Mouse (Mus musculus): Measurements from ENCODE around the gene Cct7. TPM values are rescaled to one million over a fixed set of nuclear protein-coding genes. Genes with fewer than 3 reads are reported as not detected.

Gene Cct7
- total and polyA plus RNA-seq, 3 experiments: 84.3 to 281 (median 228) TPM

DNA sequence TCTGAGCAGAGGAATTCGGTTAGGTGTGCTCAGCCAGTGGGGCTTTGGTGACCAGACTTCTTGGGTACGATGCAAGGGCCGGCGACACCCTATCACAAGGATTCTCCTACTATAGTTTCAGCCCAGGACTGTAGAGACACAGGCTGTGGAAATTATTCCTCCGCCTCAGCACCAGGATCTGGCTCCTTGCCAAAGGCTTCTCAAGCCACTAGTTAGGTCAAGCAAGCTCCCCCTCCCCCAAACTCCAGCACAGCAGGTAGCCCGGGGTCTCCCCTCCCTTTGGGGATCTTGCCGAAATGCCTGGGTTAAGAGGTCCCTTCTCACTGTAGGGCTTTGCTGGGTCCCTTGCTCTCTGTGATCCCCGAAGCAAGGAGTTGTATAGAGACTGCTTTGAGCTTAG is 20.6 kb downstream of the Cct7 start:
- no peak for DNase-seq (ENCODE audit: low spot score)
- Histone ChIP-seq H3K4me3 (ENCODE audit: low read depth, low read length) (no peak overlapping the region), H3K9me3 (replicated peaks) (no peaks in the 10 kb centered on the region), H3K4me1 (ENCODE audit: insufficient read depth, low read depth, low read length) (no peaks in the 10 kb centered on the region; the same call in 1 of the 2 replicates), H3K27me3 (ENCODE audit: insufficient read depth, low read length) (peaks cover 34% of the 10 kb centered on the region), H3K36me3 (replicated peaks) (peaks cover 33% of the 10 kb centered on the region)
- ATAC-seq (ENCODE audit: extremely low read depth, insufficient number of reproducible peaks, low FRiP score, poor library complexity, severe bottlenecking): no peak
- TF ChIP-seq GATA2 (IDR thresholded peaks at IDR 0.05; ENCODE audit: borderline replicate concordance, low read depth, low read length): no peak
- no peak for TF ChIP-seq CTCF (IDR thresholded peaks at IDR 0.05; ENCODE audit: low read depth, low read length)
- no peak for TF ChIP-seq TAL1 (conservative IDR thresholded peaks at IDR 0.05; ENCODE audit: low read depth, low read length)
- TF ChIP-seq POLR2AphosphoS5 (IDR thresholded peaks at IDR 0.05; ENCODE audit: insufficient replicate concordance, low read depth, low read length): no peak
- TF ChIP-seq GATA1 (IDR thresholded peaks at IDR 0.05; ENCODE audit: borderline replicate concordance, low read length): no peak

DNA sequence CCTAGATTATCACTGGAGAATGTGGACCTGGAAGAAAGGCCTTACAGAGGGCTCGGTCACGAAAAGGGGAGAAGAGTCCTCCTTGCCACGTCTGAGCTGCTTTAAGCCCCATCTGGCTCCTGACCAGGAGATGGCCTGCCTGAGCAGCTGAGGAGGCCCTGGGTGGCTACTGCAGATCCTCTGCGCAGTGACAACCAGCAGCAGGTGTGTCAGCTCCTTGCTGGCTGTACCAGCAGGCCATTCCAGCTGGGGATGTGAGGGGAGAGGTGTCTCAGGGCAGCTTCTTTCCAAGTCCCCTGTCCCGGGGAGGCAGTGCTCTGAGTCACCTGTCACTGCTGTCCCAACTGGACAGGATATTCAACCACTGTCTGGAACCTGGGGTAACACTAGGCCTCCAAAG is 21.2 kb downstream of the Cct7 start:
- ATAC-seq (ENCODE audit: extremely low read depth, insufficient number of reproducible peaks, low FRiP score, poor library complexity, severe bottlenecking) (no peak), DNase-seq (ENCODE audit: low spot score) (no peak)
- Histone ChIP-seq H3K4me3 (ENCODE audit: low read depth, low read length) (no peak overlapping the region), H3K36me3 (replicated peaks) (peaks cover 27% of the 10 kb centered on the region), H3K4me1 (ENCODE audit: insufficient read depth, low read depth, low read length) (no peaks in the 10 kb centered on the region; the same call in none of the 2 replicates), H3K27me3 (ENCODE audit: insufficient read depth, low read length) (peaks cover 35% of the 10 kb centered on the region), H3K9me3 (replicated peaks) (no peaks in the 10 kb centered on the region)
- TF ChIP-seq CTCF (IDR thresholded peaks at IDR 0.05; ENCODE audit: low read depth, low read length): no peak
- no peak for TF ChIP-seq TAL1 (conservative IDR thresholded peaks at IDR 0.05; ENCODE audit: low read depth, low read length)
- TF ChIP-seq POLR2AphosphoS5 (IDR thresholded peaks at IDR 0.05; ENCODE audit: insufficient replicate concordance, low read depth, low read length): no peak
- no peak for TF ChIP-seq GATA2 (IDR thresholded peaks at IDR 0.05; ENCODE audit: borderline replicate concordance, low read depth, low read length)
- TF ChIP-seq GATA1 (IDR thresholded peaks at IDR 0.05; ENCODE audit: borderline replicate concordance, low read length): no peak

DNA sequence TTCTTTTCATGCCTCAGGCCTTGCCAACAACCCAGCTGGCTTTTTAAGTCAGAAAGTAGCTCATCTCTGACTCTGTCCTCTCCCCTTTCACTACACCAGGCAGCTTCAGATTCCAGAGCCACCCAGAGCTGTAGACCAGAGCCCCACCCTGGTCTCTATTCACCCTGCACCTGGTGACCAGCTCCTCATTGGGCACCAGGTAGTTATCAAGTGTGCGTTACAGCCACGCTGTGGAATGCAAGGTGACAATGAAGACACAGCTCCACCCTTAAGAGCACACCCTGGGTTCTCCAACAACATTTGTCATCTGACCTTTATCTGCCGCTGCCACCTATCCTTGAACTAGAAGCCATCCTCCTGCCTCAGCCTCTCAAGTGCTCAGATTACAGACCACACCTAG is 24.3 kb downstream of the Cct7 start:
- H3K4me3 ChIP-seq (ENCODE audit: low read depth, low read length): no peak overlapping the region
- H3K4me1 ChIP-seq (ENCODE audit: insufficient read depth, low read depth, low read length): no peaks in the 10 kb centered on the region; the same call in none of the 2 replicates
- no peaks in the 10 kb centered on the region for H3K9me3 ChIP-seq (replicated peaks)
- no peaks in the 10 kb centered on the region for H3K36me3 ChIP-seq (replicated peaks)
- TF ChIP-seq GATA1 (IDR thresholded peaks at IDR 0.05; ENCODE audit: borderline replicate concordance, low read length) (no peak), CTCF (IDR thresholded peaks at IDR 0.05; ENCODE audit: low read depth, low read length) (no peak), GATA2 (IDR thresholded peaks at IDR 0.05; ENCODE audit: borderline replicate concordance, low read depth, low read length) (no peak), POLR2AphosphoS5 (IDR thresholded peaks at IDR 0.05; ENCODE audit: insufficient replicate concordance, low read depth, low read length) (no peak), TAL1 (conservative IDR thresholded peaks at IDR 0.05; ENCODE audit: low read depth, low read length) (no peak)
- DNase-seq (ENCODE audit: low spot score): no peak
- ATAC-seq (ENCODE audit: extremely low read depth, insufficient number of reproducible peaks, low FRiP score, poor library complexity, severe bottlenecking): no peak
- peaks cover 50% of the 10 kb centered on the region for H3K27me3 ChIP-seq (ENCODE audit: insufficient read depth, low read length)

DNA sequence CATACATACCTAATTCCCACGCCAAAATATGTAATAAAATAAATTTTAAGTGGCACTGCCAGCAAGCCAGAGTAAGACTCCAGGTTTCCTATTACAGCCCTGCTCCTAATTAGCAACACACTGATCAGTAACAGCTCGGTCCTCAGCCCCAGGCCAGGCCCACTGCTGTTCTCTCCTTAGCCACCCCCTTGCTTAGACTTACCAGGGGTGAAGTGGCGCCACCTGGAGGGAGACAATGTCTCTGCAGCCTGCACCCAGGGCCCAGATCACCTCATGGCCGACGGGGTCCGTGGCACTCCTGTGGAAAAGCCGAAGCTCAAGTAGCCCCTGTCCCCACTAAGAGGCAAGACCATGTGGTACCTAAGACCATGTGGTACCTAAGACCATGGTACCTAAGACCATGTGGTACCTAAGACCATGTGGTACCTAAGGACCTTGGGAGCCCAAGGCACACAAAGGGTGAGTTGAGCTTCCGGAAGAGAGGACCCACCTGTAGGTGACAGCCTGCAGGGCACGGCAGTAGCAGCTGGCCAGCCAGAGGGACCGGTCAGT is 26.1 kb downstream of the Cct7 start:
- Histone ChIP-seq H3K36me3 (replicated peaks) (no peaks in the 10 kb centered on the region), H3K27me3 (ENCODE audit: insufficient read depth, low read length) (peaks cover 50% of the 10 kb centered on the region), H3K4me3 (ENCODE audit: low read depth, low read length) (no peak overlapping the region), H3K4me1 (ENCODE audit: insufficient read depth, low read depth, low read length) (no peaks in the 10 kb centered on the region; the same call in 1 of the 2 replicates), H3K9me3 (replicated peaks) (peaks cover 3% of the 10 kb centered on the region)
- TF ChIP-seq CTCF (IDR thresholded peaks at IDR 0.05; ENCODE audit: low read depth, low read length): peak; percentile 80
- TF ChIP-seq POLR2AphosphoS5 (IDR thresholded peaks at IDR 0.05; ENCODE audit: insufficient replicate concordance, low read depth, low read length): no peak
- no peak for TF ChIP-seq TAL1 (conservative IDR thresholded peaks at IDR 0.05; ENCODE audit: low read depth, low read length)
- no peak for TF ChIP-seq GATA2 (IDR thresholded peaks at IDR 0.05; ENCODE audit: borderline replicate concordance, low read depth, low read length)
- ATAC-seq (ENCODE audit: extremely low read depth, insufficient number of reproducible peaks, low FRiP score, poor library complexity, severe bottlenecking) (no peak), DNase-seq (ENCODE audit: low spot score) (peak; percentile 43)

DNA sequence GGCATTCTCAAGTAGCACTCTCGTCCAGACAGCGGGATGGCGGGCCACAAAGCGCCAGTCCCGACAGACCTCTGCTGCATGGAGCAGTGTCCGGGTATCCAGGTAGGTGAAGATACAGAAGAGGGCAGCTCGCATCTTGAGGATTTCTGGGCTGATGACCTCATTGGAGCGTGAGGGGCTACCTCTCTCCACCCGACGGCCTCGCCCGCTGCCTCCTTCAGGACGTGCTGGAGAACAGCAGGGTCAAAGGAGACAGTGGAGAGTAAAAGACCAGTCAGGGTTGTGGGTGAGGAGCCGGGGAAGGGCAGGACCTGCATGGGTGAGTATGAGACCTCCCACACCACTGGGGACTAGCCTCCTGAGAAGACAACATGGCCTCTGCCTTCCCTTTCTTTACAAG is 27.1 kb downstream of the Cct7 start:
- Histone ChIP-seq H3K4me3 (ENCODE audit: low read depth, low read length) (no peak overlapping the region), H3K9me3 (replicated peaks) (peaks cover 3% of the 10 kb centered on the region), H3K4me1 (ENCODE audit: insufficient read depth, low read depth, low read length) (no peaks in the 10 kb centered on the region; the same call in 1 of the 2 replicates), H3K27me3 (ENCODE audit: insufficient read depth, low read length) (peaks cover 40% of the 10 kb centered on the region), H3K36me3 (replicated peaks) (no peaks in the 10 kb centered on the region)
- DNase-seq (ENCODE audit: low spot score) (no peak), ATAC-seq (ENCODE audit: extremely low read depth, insufficient number of reproducible peaks, low FRiP score, poor library complexity, severe bottlenecking) (no peak)
- no peak for TF ChIP-seq TAL1 (conservative IDR thresholded peaks at IDR 0.05; ENCODE audit: low read depth, low read length)
- no peak for TF ChIP-seq GATA2 (IDR thresholded peaks at IDR 0.05; ENCODE audit: borderline replicate concordance, low read depth, low read length)
- TF ChIP-seq CTCF (IDR thresholded peaks at IDR 0.05; ENCODE audit: low read depth, low read length): no peak
- no peak for TF ChIP-seq GATA1 (IDR thresholded peaks at IDR 0.05; ENCODE audit: borderline replicate concordance, low read length)
- TF ChIP-seq POLR2AphosphoS5 (IDR thresholded peaks at IDR 0.05; ENCODE audit: insufficient replicate concordance, low read depth, low read length): no peak

DNA sequence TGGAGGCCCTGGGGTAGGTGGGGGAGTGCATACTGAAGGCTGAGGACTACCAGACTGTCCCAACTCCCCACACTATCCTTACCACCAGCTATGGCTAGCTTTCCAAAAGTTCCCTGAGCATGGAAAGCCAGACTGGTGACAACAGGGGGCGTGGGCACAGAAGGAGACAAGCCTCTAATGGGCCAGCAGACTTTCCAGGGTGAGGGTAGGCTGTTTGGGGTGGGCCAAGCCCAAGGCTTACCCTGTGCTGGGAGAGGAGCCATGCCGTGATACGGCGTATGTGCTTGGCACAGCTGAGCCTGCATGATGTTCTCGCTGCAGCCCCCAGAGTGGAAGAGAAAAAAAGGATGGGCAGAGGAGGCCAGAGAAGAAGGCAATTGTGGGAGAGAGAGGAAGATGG is 28.7 kb downstream of the Cct7 start:
- DNase-seq (ENCODE audit: low spot score): no peak
- H3K4me1 ChIP-seq (ENCODE audit: insufficient read depth, low read depth, low read length): no peaks in the 10 kb centered on the region; the same call in 1 of the 2 replicates
- no peak for ATAC-seq (ENCODE audit: extremely low read depth, insufficient number of reproducible peaks, low FRiP score, poor library complexity, severe bottlenecking)
- no peak overlapping the region for H3K4me3 ChIP-seq (ENCODE audit: low read depth, low read length)
- no peak for TF ChIP-seq CTCF (IDR thresholded peaks at IDR 0.05; ENCODE audit: low read depth, low read length)
- TF ChIP-seq POLR2AphosphoS5 (IDR thresholded peaks at IDR 0.05; ENCODE audit: insufficient replicate concordance, low read depth, low read length): no peak
- TF ChIP-seq TAL1 (conservative IDR thresholded peaks at IDR 0.05; ENCODE audit: low read depth, low read length): no peak
- no peak for TF ChIP-seq GATA2 (IDR thresholded peaks at IDR 0.05; ENCODE audit: borderline replicate concordance, low read depth, low read length)
- H3K36me3 ChIP-seq (replicated peaks): no peaks in the 10 kb centered on the region
- H3K9me3 ChIP-seq (replicated peaks): peaks cover 12% of the 10 kb centered on the region
- peaks cover 33% of the 10 kb centered on the region for H3K27me3 ChIP-seq (ENCODE audit: insufficient read depth, low read length)
